In genomic region chr13:54829450-54829849, GRCm38 (mm10) we compare ENCODE assay signal across 11 mouse cellular contexts. TPM values are rescaled to one million over a fixed set of nuclear protein-coding genes. Genes with fewer than 3 reads are reported as not detected.
DNase-seq lines count a peak whose midpoint lies in the region; ATAC-seq and TF ChIP-seq lines count a peak whose summit lies in the region.
"Had no signal": no experiment of that assay in that cellular context is flagged by ENCODE, and none has a peak within 500 bp of the region (broad histone marks: within the 10 kb centered on the region; RNA-seq: fewer than 3 reads in every experiment).

No protein-coding gene starts in this region.

- no peak overlapping the region for H3K27ac ChIP-seq in hindbrain, embryonic 10.5 days
- H3K27ac ChIP-seq in hindbrain, postnatal 0 days = no peak overlapping the region
- no peak overlapping the region for H3K27ac ChIP-seq in forebrain, embryonic 11.5 days (ENCODE audit: low read depth, low read length)
- no peak overlapping the region for H3K27ac ChIP-seq in kidney, embryonic 15.5 days
- no peak overlapping the region for H3K27ac ChIP-seq in neural tube, embryonic 13.5 days (replicated peaks)

- H3K4me1 ChIP-seq in hindbrain, embryonic 10.5 days (replicated peaks) = peaks cover 17% of the 10 kb centered on the region
- no peaks in the 10 kb centered on the region for H3K4me1 ChIP-seq in hindbrain, postnatal 0 days (ENCODE audit: insufficient read depth, low read length)
- H3K4me1 ChIP-seq in forebrain, embryonic 11.5 days (replicated peaks; ENCODE audit: control insufficient read depth, insufficient read depth, low read length) = peaks cover 10% of the 10 kb centered on the region; the same call in 1 of the 2 replicates
- peaks cover 13% of the 10 kb centered on the region for H3K4me1 ChIP-seq in kidney, embryonic 15.5 days
- peaks cover 15% of the 10 kb centered on the region for H3K4me1 ChIP-seq in neural tube, embryonic 13.5 days (replicated peaks)

- H3K9ac ChIP-seq in hindbrain, postnatal 0 days (replicated peaks; ENCODE audit: low read length) = no peak overlapping the region
- H3K9ac ChIP-seq in forebrain, embryonic 11.5 days (ENCODE audit: low read length) = peak overlapping the region; percentile 27
- no peak overlapping the region for H3K9ac ChIP-seq in kidney, embryonic 15.5 days
- H3K9ac ChIP-seq in neural tube, embryonic 13.5 days = no peak overlapping the region

- no peak for DNase-seq in hindbrain, embryonic 10.5 days (ENCODE audit: low spot score)
- DNase-seq in hindbrain, postnatal 0 days (ENCODE audit: low spot score) = no peak
- DNase-seq in forebrain, embryonic 11.5 days (ENCODE audit: low spot score) = no peak
- DNase-seq in left cerebral cortex, adult 11 months (ENCODE audit: low spot score) = no peak
- no peak for DNase-seq in layer of hippocampus, adult 9-11 months
- no peak for DNase-seq in right cerebral cortex, postnatal 10 days (ENCODE audit: low spot score in 2 of 2)
- DNase-seq: cerebellum, adult 11-12 months; heart, postnatal 4 days; lung, postnatal 4 days had no signal

- H3K36me3 ChIP-seq in hindbrain, embryonic 10.5 days = no peaks in the 10 kb centered on the region
- no peaks in the 10 kb centered on the region for H3K36me3 ChIP-seq in hindbrain, postnatal 0 days (ENCODE audit: insufficient read depth, low read length)
- H3K36me3 ChIP-seq in forebrain, embryonic 11.5 days (ENCODE audit: control insufficient read depth, insufficient read depth, low read length) = no peaks in the 10 kb centered on the region
- H3K36me3 ChIP-seq in kidney, embryonic 15.5 days = no peaks in the 10 kb centered on the region
- no peaks in the 10 kb centered on the region for H3K36me3 ChIP-seq in neural tube, embryonic 13.5 days

- no peak for TF ChIP-seq CTCF in hindbrain, postnatal 0 days (IDR thresholded peaks at IDR 0.05; ENCODE audit: low read depth)

- H3K4me3 ChIP-seq in hindbrain, embryonic 10.5 days = peak overlapping the region; percentile 20
- no peak overlapping the region for H3K4me3 ChIP-seq in hindbrain, postnatal 0 days (ENCODE audit: low read length)
- H3K4me3 ChIP-seq in forebrain, embryonic 11.5 days (ENCODE audit: low read depth, low read length) = no peak overlapping the region
- no peak overlapping the region for H3K4me3 ChIP-seq in kidney, embryonic 15.5 days (replicated peaks)
- no peak overlapping the region for H3K4me3 ChIP-seq in neural tube, embryonic 13.5 days

- ATAC-seq in hindbrain, postnatal 0 days = no peak
- no peak for ATAC-seq in forebrain, embryonic 11.5 days (replicated peaks; ENCODE audit: low FRiP score)
- ATAC-seq in kidney, embryonic 15.5 days (replicated peaks; ENCODE audit: low FRiP score) = no peak
- no peak for ATAC-seq in neural tube, embryonic 13.5 days (ENCODE audit: low read depth)

- 4% methylated on average over 13 of the region's 13 CpGs for WGBS in hindbrain, embryonic 10.5 days
- WGBS in hindbrain, postnatal 0 days = 9% methylated on average over 13 of the region's 13 CpGs
- 5% methylated on average over 13 of the region's 13 CpGs for WGBS in forebrain, embryonic 11.5 days
- WGBS in kidney, embryonic 15.5 days = 5% methylated on average over 13 of the region's 13 CpGs
- WGBS in neural tube, embryonic 13.5 days = 5% methylated on average over 13 of the region's 13 CpGs

- H3K4me2 ChIP-seq in hindbrain, postnatal 0 days (ENCODE audit: low read depth, low read length) = no peak overlapping the region
- peak overlapping the region; percentile 32; the same call in 1 of the 2 replicates for H3K4me2 ChIP-seq in forebrain, embryonic 11.5 days (ENCODE audit: low read depth, low read length, severe bottlenecking)
- H3K4me2 ChIP-seq in kidney, embryonic 15.5 days = peak overlapping the region; percentile 31
- peak overlapping the region; percentile 30 for H3K4me2 ChIP-seq in neural tube, embryonic 13.5 days

- H3K27me3 ChIP-seq in hindbrain, embryonic 10.5 days (ENCODE audit: insufficient read depth, poor library complexity, severe bottlenecking) = peaks cover 13% of the 10 kb centered on the region
- no peaks in the 10 kb centered on the region for H3K27me3 ChIP-seq in hindbrain, postnatal 0 days (ENCODE audit: insufficient read depth, low read length)
- H3K27me3 ChIP-seq in forebrain, embryonic 11.5 days (ENCODE audit: control insufficient read depth, insufficient read depth, low read length) = no peaks in the 10 kb centered on the region
- H3K27me3 ChIP-seq in kidney, embryonic 15.5 days = 0 out of 2 replicates have a peak, but pooled peaks cover 3% of the 10 kb centered on the region
- H3K27me3 ChIP-seq in neural tube, embryonic 13.5 days = peaks cover 3% of the 10 kb centered on the region; the same call in 1 of the 2 replicates

- H3K9me3 ChIP-seq in hindbrain, embryonic 10.5 days = no peaks in the 10 kb centered on the region
- H3K9me3 ChIP-seq in hindbrain, postnatal 0 days (ENCODE audit: low read length) = no peaks in the 10 kb centered on the region
- H3K9me3 ChIP-seq in forebrain, embryonic 11.5 days (ENCODE audit: control insufficient read depth, low read length) = no peaks in the 10 kb centered on the region
- no peaks in the 10 kb centered on the region for H3K9me3 ChIP-seq in kidney, embryonic 15.5 days (replicated peaks)
- no peaks in the 10 kb centered on the region for H3K9me3 ChIP-seq in neural tube, embryonic 13.5 days

RNA-seq across cellular contexts. Expression of gene Tspan17, which starts 40.3 kb away (rescaled TPM):
- polyA plus RNA-seq in hindbrain, embryonic 10.5 days (2016; fragmentation: Nextera tagmentation; extraction: Ambion mirVana) = 12.3 and 26.5 TPM in 2 replicates
- total RNA-seq in hindbrain, postnatal 0 days (2014; rRNA removed) = 53.2 and 60.5 TPM in 2 replicates
- polyA plus RNA-seq in hindbrain, postnatal 0 days (2015; fragmentation: Nextera tagmentation; extraction: Ambion mirVana) = 143 and 153 TPM in 2 replicates
- 6.9 and 8.1 TPM in 2 replicates for polyA plus RNA-seq in forebrain, embryonic 11.5 days (2014; fragmentation: Nextera tagmentation; extraction: Ambion mirVana)
- polyA plus RNA-seq in kidney, embryonic 15.5 days (2015; fragmentation: Nextera tagmentation; extraction: Ambion mirVana) = 11.4 and 13.4 TPM in 2 replicates
- polyA plus RNA-seq in neural tube, embryonic 13.5 days (2015; fragmentation: Nextera tagmentation; extraction: Ambion mirVana) = 69.2 and 80.8 TPM in 2 replicates

RNA-seq across cellular contexts. Expression of gene Eif4e1b, which starts 45.7 kb away (rescaled TPM):
- polyA plus RNA-seq in hindbrain, embryonic 10.5 days (2016; fragmentation: Nextera tagmentation; extraction: Ambion mirVana) = not detected in 2 replicates
- not detected in 2 replicates for total RNA-seq in hindbrain, postnatal 0 days (2014; rRNA removed)
- not detected in 2 replicates for polyA plus RNA-seq in hindbrain, postnatal 0 days (2015; fragmentation: Nextera tagmentation; extraction: Ambion mirVana)
- not detected in 2 replicates for polyA plus RNA-seq in forebrain, embryonic 11.5 days (2014; fragmentation: Nextera tagmentation; extraction: Ambion mirVana)
- not detected in 2 replicates for polyA plus RNA-seq in kidney, embryonic 15.5 days (2015; fragmentation: Nextera tagmentation; extraction: Ambion mirVana)
- not detected in 2 replicates for polyA plus RNA-seq in neural tube, embryonic 13.5 days (2015; fragmentation: Nextera tagmentation; extraction: Ambion mirVana)
- total RNA-seq: heart, postnatal 4 days had no signal
